Mouse (Mus musculus): ENCODE results near the gene Tenm3.

Tenm3 gene

GRCm38 (mm10) chr8:48477371-48477935 is 366.3 kb downstream of the Tenm3 start:
- POLR2A ChIA-PET, result interaction anchor here in 1 of 4 experiments (2.0 kb wide), 1 partner anchor 27 kb away, joined by 4 read pairs; no protein-coding TSS in a partner anchor
- CTCF ChIA-PET, result no interaction called here

- ChIA-PET POLR2A (interaction anchor here in 1 of 4 experiments (1.7 to 2.0 kb wide), 2 partner anchors 23 to 27 kb away, joined by 3 to 4 read pairs; no protein-coding TSS in a partner anchor), CTCF (no interaction called here)
Observed at GRCm38 (mm10) chr8:48476896-48477295, 366.9 kb downstream of the Tenm3 start.

GRCm38 (mm10) chr8:48467633-48468032 is 376.1 kb downstream of the Tenm3 start:
- POLR2A ChIA-PET, result interaction anchor here in 2 of 4 experiments (1.0 to 1.6 kb wide), 2 partner anchors 10 to 15 kb away, joined by 3 to 4 read pairs; no protein-coding TSS in a partner anchor

GRCm38 (mm10) chr8:48458373-48458772 is 385.4 kb downstream of the Tenm3 start:
- POLR2A ChIA-PET, result interaction anchor here in 2 of 4 experiments (0.8 to 5.7 kb wide), 3 partner anchors 10 to 277 kb away, joined by 3 to 31 read pairs (median 6); no protein-coding TSS in a partner anchor
- CTCF ChIA-PET, result interaction anchor here in 1 of 4 experiments (0.7 kb wide), 1 partner anchor 23 kb away, joined by 3 read pairs; no protein-coding TSS in a partner anchor

More at GRCm38 (mm10) chr8:48467633-48468032, 376.1 kb downstream of the Tenm3 start:
- CTCF ChIA-PET, result no interaction called here

- ChIA-PET POLR2A (interaction anchor here in 3 of 4 experiments (0.6 to 5.7 kb wide), 6 partner anchors 8 to 244 kb away, joined by 3 to 31 read pairs (median 4); no protein-coding TSS in a partner anchor), CTCF (no interaction called here)
Observed at GRCm38 (mm10) chr8:48456328-48457124, 387.2 kb downstream of the Tenm3 start.

GRCm38 (mm10) chr8:48451247-48451635 is 392.5 kb downstream of the Tenm3 start:
- POLR2A ChIA-PET, result interaction anchor here in 1 of 4 experiments (0.6 to 6.5 kb wide), 4 partner anchors 8 to 92 kb away, joined by 4 to 31 read pairs (median 6); no protein-coding TSS in a partner anchor
- CTCF ChIA-PET, result interaction anchor here in 1 of 4 experiments (0.7 kb wide), 1 partner anchor 458 kb away, joined by 4 read pairs; no protein-coding TSS in a partner anchor

- CTCF ChIA-PET, result interaction anchor here in 1 of 4 experiments (0.7 kb wide), 1 partner anchor 457 kb away, joined by 4 read pairs; no protein-coding TSS in a partner anchor
- POLR2A ChIA-PET, result interaction anchor here in 2 of 4 experiments (0.6 to 6.5 kb wide), 5 partner anchors 8 to 93 kb away, joined by 4 to 31 read pairs (median 4); no protein-coding TSS in a partner anchor
Observed at GRCm38 (mm10) chr8:48450397-48451246, 393.1 kb downstream of the Tenm3 start.

GRCm38 (mm10) chr8:48449625-48450024 is 394.1 kb downstream of the Tenm3 start:
- ChIA-PET POLR2A (interaction anchor here in 3 of 4 experiments (0.6 to 6.5 kb wide), 8 partner anchors 9 to 35 kb away, joined by 3 to 31 read pairs (median 4); no protein-coding TSS in a partner anchor), CTCF (no interaction called here)

- ChIA-PET POLR2A (interaction anchor here in 1 of 4 experiments (0.7 to 6.5 kb wide), 2 partner anchors 13 to 29 kb away, joined by 3 to 31 read pairs; no protein-coding TSS in a partner anchor), CTCF (no interaction called here)
Observed at GRCm38 (mm10) chr8:48445690-48446089, 398.1 kb downstream of the Tenm3 start.

GRCm38 (mm10) chr8:48439491-48439890 is 404.3 kb downstream of the Tenm3 start:
- CTCF ChIA-PET, result no interaction called here
- POLR2A ChIA-PET, result interaction anchor here in 2 of 4 experiments (0.7 to 1.2 kb wide), 2 partner anchors 11 to 42 kb away, joined by 7 to 8 read pairs; no protein-coding TSS in a partner anchor

- ChIA-PET CTCF (interaction anchor here in 2 of 4 experiments (0.6 to 1.3 kb wide), 2 partner anchors 18 to 519 kb away, joined by 3 read pairs; no protein-coding TSS in a partner anchor), POLR2A (interaction anchor here in 2 of 4 experiments (0.6 to 1.3 kb wide), 4 partner anchors 11 to 218 kb away, joined by 3 to 4 read pairs (median 4); no protein-coding TSS in a partner anchor)
Observed at GRCm38 (mm10) chr8:48437523-48438207, 406.1 kb downstream of the Tenm3 start.

GRCm38 (mm10) chr8:48425101-48425500 is 418.6 kb downstream of the Tenm3 start:
- ChIA-PET POLR2A (no interaction called here), CTCF (no interaction called here)

- CTCF ChIA-PET, result no interaction called here
- POLR2A ChIA-PET, result interaction anchor here in 1 of 4 experiments (0.6 to 1.2 kb wide), 3 partner anchors 18 to 110 kb away, joined by 3 to 4 read pairs (median 3); no protein-coding TSS in a partner anchor
Observed at GRCm38 (mm10) chr8:48417714-48418113, 426.0 kb downstream of the Tenm3 start.

- CTCF ChIA-PET, result no interaction called here
- POLR2A ChIA-PET, result interaction anchor here in 1 of 4 experiments (1.4 kb wide), 1 partner anchor 33 kb away, joined by 3 read pairs; no protein-coding TSS in a partner anchor
Observed at GRCm38 (mm10) chr8:48410916-48411315, 432.8 kb downstream of the Tenm3 start.

- ChIA-PET POLR2A (interaction anchor here in 1 of 4 experiments (0.7 to 1.2 kb wide), 4 partner anchors 9 to 42 kb away, joined by 3 to 4 read pairs (median 3); no protein-coding TSS in a partner anchor), CTCF (interaction anchor here in 1 of 4 experiments (0.8 kb wide), 1 partner anchor 15 kb away, joined by 3 read pairs; no protein-coding TSS in a partner anchor)
Observed at GRCm38 (mm10) chr8:48400572-48400972, 443.2 kb downstream of the Tenm3 start.

GRCm38 (mm10) chr8:48385833-48386232 is 457.9 kb downstream of the Tenm3 start:
- POLR2A ChIA-PET, result interaction anchor here in 1 of 4 experiments (0.6 to 1.0 kb wide), 3 partner anchors 15 to 166 kb away, joined by 3 read pairs; no protein-coding TSS in a partner anchor

GRCm38 (mm10) chr8:48380035-48380434 is 463.7 kb downstream of the Tenm3 start:
- CTCF ChIA-PET, result no interaction called here
- POLR2A ChIA-PET, result interaction anchor here in 1 of 4 experiments (1.1 to 1.3 kb wide), 2 partner anchors 9 to 12 kb away, joined by 3 to 4 read pairs; no protein-coding TSS in a partner anchor

More at GRCm38 (mm10) chr8:48385833-48386232, 457.9 kb downstream of the Tenm3 start:
- CTCF ChIA-PET, result no interaction called here

Data from embryonic stem cell, embryonic (primary cell).